Mouse (Mus musculus): Measurements from ENCODE around the gene Zbtb48. TPM values are rescaled to one million over a fixed set of nuclear protein-coding genes. Genes with fewer than 3 reads are reported as not detected.
A peak's percentile ranks its signal among the peaks of the same experiment; 100 is the strongest.
"Not testable (repeated sequence)": the region's sequence is repeated elsewhere in the genome, so short reads cannot be mapped to it uniquely, and the experiment has no call there.

Gene Zbtb48
- polyA plus RNA-seq, 1 experiment from 2014 or later = 23.7 TPM

GRCm38 (mm10) chr4:152043171-152043570 lies 15.7 kb upstream of the Zbtb48 start:
- Histone ChIP-seq H3K27me3 (no peaks in the 10 kb centered on the region), H3K9me3 (no peaks in the 10 kb centered on the region), H3K9ac (no peak overlapping the region), H3K27ac (no peak overlapping the region), H3K4me1 (peaks cover 17% of the 10 kb centered on the region), H3K4me2 (no peak overlapping the region), H3K4me3 (replicated peaks) (no peak overlapping the region), H3K36me3 (replicated peaks) (peaks cover 68% of the 10 kb centered on the region)
- 87% methylated on average over 3 of the region's 3 CpGs for WGBS
- no peak for ATAC-seq (ENCODE audit: low FRiP score)

GRCm38 (mm10) chr4:152041924-152042641 lies 14.6 kb upstream of the Zbtb48 start:
- Histone ChIP-seq H3K36me3 (replicated peaks) (peaks cover 57% of the 10 kb centered on the region), H3K27me3 (no peaks in the 10 kb centered on the region), H3K9me3 (no peaks in the 10 kb centered on the region), H3K9ac (no peak overlapping the region), H3K27ac (no peak overlapping the region), H3K4me2 (no peak overlapping the region), H3K4me3 (replicated peaks) (no peak overlapping the region), H3K4me1 (peaks cover 17% of the 10 kb centered on the region)
- 96% methylated on average over 22 of the region's 22 CpGs for WGBS
- ATAC-seq (ENCODE audit: low FRiP score) = no peak

GRCm38 (mm10) chr4:152039831-152040310 lies 12.4 kb upstream of the Zbtb48 start:
- peak overlapping the region; percentile 89 for H3K4me2 ChIP-seq
- H3K27me3 ChIP-seq = peaks cover 1% of the 10 kb centered on the region; the same call in 1 of the 2 replicates
- peak overlapping the region; percentile 95 for H3K9ac ChIP-seq
- H3K4me3 ChIP-seq (replicated peaks) = peak overlapping the region; percentile 100
- no peak overlapping the region for H3K27ac ChIP-seq
- WGBS = 5% methylated on average over 25 of the region's 25 CpGs
- no peaks in the 10 kb centered on the region for H3K9me3 ChIP-seq
- no peak for ATAC-seq (ENCODE audit: low FRiP score)
- H3K36me3 ChIP-seq (replicated peaks) = peaks cover 40% of the 10 kb centered on the region
- H3K4me1 ChIP-seq = peaks cover 17% of the 10 kb centered on the region

- WGBS = under 1% methylated on average over 81 of the region's 86 CpGs
- H3K27me3 ChIP-seq = peaks cover 8% of the 10 kb centered on the region; the same call in 1 of the 2 replicates
- H3K36me3 ChIP-seq (replicated peaks) = peaks cover 33% of the 10 kb centered on the region
- H3K4me1 ChIP-seq = peaks cover 17% of the 10 kb centered on the region
- no peaks in the 10 kb centered on the region for H3K9me3 ChIP-seq
- peak within 1 kb of the TSS; percentile 89 for H3K4me2 ChIP-seq
- peak; percentile 93 for ATAC-seq (ENCODE audit: low FRiP score)
- H3K27ac ChIP-seq = 0 out of 2 replicates have a peak within 1 kb of the TSS, but pooled peaks have one; percentile 25
- peak within 1 kb of the TSS; percentile 100 for H3K4me3 ChIP-seq (replicated peaks)
- peak within 1 kb of the TSS; percentile 95 for H3K9ac ChIP-seq
Observed at GRCm38 (mm10) chr4:152038985-152039830, 11.7 kb upstream of the Zbtb48 start, which contains the start of gene Nol9. Nol9 (plus strand) TSS chr4:152039321.

- peaks cover 25% of the 10 kb centered on the region for H3K36me3 ChIP-seq (replicated peaks)
- H3K9ac ChIP-seq = peak within 1 kb of the TSS; percentile 95
- H3K9me3 ChIP-seq = no peaks in the 10 kb centered on the region
- peak within 1 kb of the TSS; percentile 89 for H3K4me2 ChIP-seq
- 0 out of 2 replicates have a peak within 1 kb of the TSS, but pooled peaks have one; percentile 25 for H3K27ac ChIP-seq
- peak; percentile 11 for ATAC-seq (ENCODE audit: low FRiP score)
- H3K4me1 ChIP-seq = peaks cover 17% of the 10 kb centered on the region
- peaks cover 12% of the 10 kb centered on the region; the same call in 1 of the 2 replicates for H3K27me3 ChIP-seq
- H3K4me3 ChIP-seq (replicated peaks) = peak within 1 kb of the TSS; percentile 100
- WGBS = 60% methylated on average over 10 of the region's 10 CpGs
Observed at GRCm38 (mm10) chr4:152038225-152038984, 10.9 kb upstream of the Zbtb48 start, which contains the start of gene Tas1r1. Tas1r1 (minus strand) TSS chr4:152038568.

- H3K4me2 ChIP-seq; H3K4me3 ChIP-seq (replicated peaks); H3K9me3 ChIP-seq; ATAC-seq (ENCODE audit: low FRiP score); H3K9ac ChIP-seq; H3K27ac ChIP-seq; H3K36me3 ChIP-seq (replicated peaks): not testable (repeated sequence)
- Histone ChIP-seq H3K27me3 (peaks cover 21% of the 10 kb centered on the region; the same call in 1 of the 2 replicates), H3K4me1 (peaks cover 17% of the 10 kb centered on the region)
- 88% methylated on average over 6 of the region's 6 CpGs for WGBS
Observed at GRCm38 (mm10) chr4:152036464-152036863, 9.0 kb upstream of the Zbtb48 start.

GRCm38 (mm10) chr4:152032922-152033321 lies 5.5 kb upstream of the Zbtb48 start:
- H3K36me3 ChIP-seq (replicated peaks) = no peaks in the 10 kb centered on the region
- no peak overlapping the region for H3K4me2 ChIP-seq
- H3K9me3 ChIP-seq = no peaks in the 10 kb centered on the region
- H3K4me3 ChIP-seq (replicated peaks) = no peak overlapping the region
- H3K27ac ChIP-seq = no peak overlapping the region
- WGBS = 88% methylated on average over 13 of the region's 13 CpGs
- H3K27me3 ChIP-seq = peaks cover 29% of the 10 kb centered on the region; the same call in 1 of the 2 replicates
- H3K9ac ChIP-seq = no peak overlapping the region
- no peak for ATAC-seq (ENCODE audit: low FRiP score)
- H3K4me1 ChIP-seq = peaks cover 17% of the 10 kb centered on the region

- ATAC-seq (ENCODE audit: low FRiP score) = no peak
- Histone ChIP-seq H3K4me3 (replicated peaks) (no peak overlapping the region), H3K9ac (no peak overlapping the region), H3K9me3 (no peaks in the 10 kb centered on the region), H3K4me2 (no peak overlapping the region), H3K36me3 (replicated peaks) (no peaks in the 10 kb centered on the region; the same call in 1 of the 2 replicates), H3K4me1 (peaks cover 40% of the 10 kb centered on the region), H3K27ac (no peak overlapping the region), H3K27me3 (peaks cover 29% of the 10 kb centered on the region; the same call in 1 of the 2 replicates)
- 70% methylated on average over 4 of the region's 4 CpGs for WGBS
Observed at GRCm38 (mm10) chr4:152029997-152030396, 2.5 kb upstream of the Zbtb48 start.

GRCm38 (mm10) chr4:152029087-152029486 lies 1.6 kb upstream of the Zbtb48 start:
- 54% methylated on average over 5 of the region's 5 CpGs for WGBS
- H3K27me3 ChIP-seq = peaks cover 21% of the 10 kb centered on the region; the same call in 1 of the 2 replicates
- ATAC-seq (ENCODE audit: low FRiP score) = no peak
- no peak overlapping the region for H3K9ac ChIP-seq
- H3K36me3 ChIP-seq (replicated peaks) = peaks cover 3% of the 10 kb centered on the region; the same call in 1 of the 2 replicates
- H3K4me2 ChIP-seq = 0 out of 2 replicates have a peak overlapping the region, but pooled peaks have one; percentile 99
- no peaks in the 10 kb centered on the region for H3K9me3 ChIP-seq
- no peak overlapping the region for H3K27ac ChIP-seq
- peaks cover 45% of the 10 kb centered on the region for H3K4me1 ChIP-seq
- no peak overlapping the region for H3K4me3 ChIP-seq (replicated peaks)

GRCm38 (mm10) chr4:152028456-152028855 lies 985 bp upstream of the Zbtb48 start:
- no peak for ATAC-seq (ENCODE audit: low FRiP score)
- Histone ChIP-seq H3K4me2 (peak overlapping the region; percentile 99), H3K27ac (no peak overlapping the region), H3K36me3 (replicated peaks) (peaks cover 6% of the 10 kb centered on the region; the same call in 1 of the 2 replicates), H3K9me3 (no peaks in the 10 kb centered on the region), H3K27me3 (peaks cover 17% of the 10 kb centered on the region; the same call in 1 of the 2 replicates), H3K9ac (peak overlapping the region; percentile 82; the same call in 1 of the 2 replicates), H3K4me3 (replicated peaks) (peak overlapping the region; percentile 84), H3K4me1 (peaks cover 45% of the 10 kb centered on the region)
- 67% methylated on average over 15 of the region's 15 CpGs for WGBS

GRCm38 (mm10) chr4:152026751-152027508 lies 541 bp downstream of the Zbtb48 start:
- Histone ChIP-seq H3K36me3 (replicated peaks) (peaks cover 21% of the 10 kb centered on the region), H3K27ac (peak overlapping the region; percentile 61; the same call in 1 of the 2 replicates), H3K4me2 (peak overlapping the region; percentile 99), H3K9ac (peak overlapping the region; percentile 82), H3K4me1 (peaks cover 45% of the 10 kb centered on the region), H3K27me3 (peaks cover 11% of the 10 kb centered on the region; the same call in 1 of the 2 replicates), H3K4me3 (replicated peaks) (peak overlapping the region; percentile 84), H3K9me3 (no peaks in the 10 kb centered on the region)
- no peak; the same call in 1 of the 2 replicates for ATAC-seq (ENCODE audit: low FRiP score)
- WGBS = 3% methylated on average over 31 of the region's 41 CpGs

All from forebrain, embryonic 12.5 days (tissue).